Mouse (Mus musculus): ENCODE results near the gene Klk1. TPM values are rescaled to one million over a fixed set of nuclear protein-coding genes. Genes with fewer than 3 reads are reported as not detected.

The Klk1 gene
- total RNA-seq, 1 experiment: 4.0 TPM

DNA sequence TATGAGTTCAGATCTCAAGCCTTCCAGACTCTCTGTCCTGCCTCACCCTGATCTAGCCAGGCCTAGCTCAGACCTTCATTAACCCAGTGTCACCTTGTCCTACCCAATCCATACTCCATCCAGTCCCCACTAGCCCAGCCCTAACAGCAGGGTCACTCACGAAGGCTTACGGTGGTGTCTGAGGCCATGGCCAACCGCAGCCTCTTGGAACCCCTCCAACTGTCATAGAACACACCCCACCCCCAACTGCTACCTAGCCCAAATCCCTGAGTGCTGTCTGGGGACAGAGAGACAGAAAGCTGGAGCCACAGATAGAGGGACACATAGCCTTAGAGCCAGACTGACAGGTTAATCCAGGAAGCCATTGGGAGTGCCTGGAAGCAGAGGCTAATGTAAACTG is 10.7 kb downstream of the Klk1 start, which contains the start of gene Gm36864:
Gene Gm36864, plus strand, starts transcription at position 269 of the 400 bp plus-strand sequence.
- in situ Hi-C loops (cut with MboI; ENCODE audit: low sequenced_read_pairs in 2 of 2, unreplicated experiment in 2 of 2): no loop called here

DNA sequence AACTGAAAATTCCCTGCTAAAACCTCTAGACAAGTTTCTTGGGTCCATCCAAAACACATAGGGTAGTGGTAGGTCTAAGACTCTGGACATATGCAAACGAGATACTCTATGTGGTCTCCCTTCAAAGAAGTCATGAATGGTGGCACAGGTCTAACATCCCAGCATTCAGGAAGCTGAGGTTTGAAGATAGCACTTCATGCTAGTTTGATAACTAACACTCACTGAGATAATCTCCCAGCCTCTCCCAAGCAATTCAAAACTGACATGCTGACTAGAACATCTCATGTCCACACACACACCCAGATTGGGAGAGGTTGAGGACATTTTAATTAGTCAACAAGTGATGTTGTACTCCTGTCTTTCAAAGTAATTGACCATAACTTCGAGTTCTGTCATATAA is 14.8 kb downstream of the Klk1 start:
- H3K4me1 ChIP-seq (ENCODE audit: control insufficient read depth in 2 of 2, insufficient read depth in 2 of 2, low read length in 2 of 2, poor library complexity in 1 of 2): peaks cover 0 to 6% of the 10 kb centered on the region in 2 experiments; a peak in 1 of 4 replicates

More for the DNA sequence above, 10.7 kb downstream of the Klk1 start, which contains the start of gene Gm36864:
- no peak within 1 kb of the TSS for H3K4me3 ChIP-seq (ENCODE audit: insufficient read depth in 1 of 2, low read depth in 1 of 2, low read length in 2 of 2, poor library complexity in 1 of 2, severe bottlenecking in 1 of 2)
- H3K4me1 ChIP-seq (ENCODE audit: control insufficient read depth in 2 of 2, insufficient read depth in 2 of 2, low read length in 2 of 2, poor library complexity in 1 of 2): peaks cover 0 to 6% of the 10 kb centered on the region in 2 experiments; a peak in 1 of 4 replicates
- TF ChIP-seq ZC3H11A (IDR thresholded peaks at IDR 0.05; ENCODE audit: borderline replicate concordance, low read depth, low read length) (no peak), HCFC1 (IDR thresholded peaks at IDR 0.05; ENCODE audit: borderline replicate concordance, insufficient read depth, low read length) (no peak), CHD2 (IDR thresholded peaks at IDR 0.05; ENCODE audit: low read depth, low read length) (no peak)
- no peaks in the 10 kb centered on the region for H3K36me3 ChIP-seq (ENCODE audit: control insufficient read depth, insufficient read depth, low read length, poor library complexity, severe bottlenecking)
- DNase-seq (ENCODE audit: low read depth, low spot score): no peak
- no peaks in the 10 kb centered on the region for H3K9me3 ChIP-seq (ENCODE audit: control insufficient read depth, insufficient read depth, low read depth, low read length)
- H3K27ac ChIP-seq (ENCODE audit: insufficient read depth, low read depth, low read length, poor library complexity, severe bottlenecking): no peak within 1 kb of the TSS
- no peak within 1 kb of the TSS for H3K9ac ChIP-seq (ENCODE audit: insufficient read depth, low read depth, low read length, poor library complexity, severe bottlenecking)

DNA sequence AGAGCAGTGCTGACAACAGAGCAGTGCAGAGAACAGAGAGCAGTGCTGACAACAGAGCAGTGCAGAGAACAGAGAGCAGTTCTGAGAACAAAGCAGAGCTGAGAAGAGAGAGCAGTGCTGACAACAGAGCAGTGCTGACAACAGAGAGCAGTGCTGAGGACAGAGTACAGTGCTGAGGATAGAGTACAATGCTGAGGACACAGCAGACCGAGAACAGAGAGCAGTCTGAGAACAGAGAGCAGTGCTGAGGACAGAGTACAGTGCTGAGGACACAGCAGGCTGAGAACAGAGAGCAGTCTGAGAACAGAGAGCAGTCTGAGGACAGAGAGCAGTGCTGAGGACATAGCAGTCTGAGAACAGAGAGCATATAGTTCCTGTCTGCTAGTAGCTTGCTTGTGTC is 15.6 kb downstream of the Klk1 start:
- no peak overlapping the region for H3K4me3 ChIP-seq (ENCODE audit: insufficient read depth in 1 of 2, low read depth in 1 of 2, low read length in 2 of 2, poor library complexity in 1 of 2, severe bottlenecking in 1 of 2)
- H3K4me1 ChIP-seq (ENCODE audit: control insufficient read depth in 2 of 2, insufficient read depth in 2 of 2, low read length in 2 of 2, poor library complexity in 1 of 2): peaks cover 0 to 9% of the 10 kb centered on the region in 2 experiments; a peak in 1 of 4 replicates
- no peak for DNase-seq (ENCODE audit: low read depth, low spot score)
- in situ Hi-C loops (cut with MboI; ENCODE audit: low sequenced_read_pairs in 2 of 2, unreplicated experiment in 2 of 2): no loop called here
- no peak for TF ChIP-seq ZNF384 (IDR thresholded peaks at IDR 0.05; ENCODE audit: low read depth, low read length)
- no peak for TF ChIP-seq HCFC1 (IDR thresholded peaks at IDR 0.05; ENCODE audit: borderline replicate concordance, insufficient read depth, low read length)
- no peak for TF ChIP-seq MAFK (IDR thresholded peaks at IDR 0.05; ENCODE audit: insufficient read depth, low read depth, low read length)
- TF ChIP-seq CHD2 (IDR thresholded peaks at IDR 0.05; ENCODE audit: low read depth, low read length): no peak
- no peak for TF ChIP-seq ZC3H11A (IDR thresholded peaks at IDR 0.05; ENCODE audit: borderline replicate concordance, low read depth, low read length)
- H3K9me3 ChIP-seq (ENCODE audit: control insufficient read depth, insufficient read depth, low read depth, low read length): no peaks in the 10 kb centered on the region
- no peaks in the 10 kb centered on the region; the same call in 1 of the 2 replicates for H3K36me3 ChIP-seq (ENCODE audit: control insufficient read depth, insufficient read depth, low read length, poor library complexity, severe bottlenecking)
- H3K27ac ChIP-seq (ENCODE audit: insufficient read depth, low read depth, low read length, poor library complexity, severe bottlenecking): peak overlapping the region; percentile 53; the same call in 1 of the 2 replicates
- H3K9ac ChIP-seq (ENCODE audit: insufficient read depth, low read depth, low read length, poor library complexity, severe bottlenecking): no peak overlapping the region

More for the DNA sequence above, 14.8 kb downstream of the Klk1 start:
- Histone ChIP-seq H3K9me3 (ENCODE audit: control insufficient read depth, insufficient read depth, low read depth, low read length) (no peaks in the 10 kb centered on the region), H3K27ac (ENCODE audit: insufficient read depth, low read depth, low read length, poor library complexity, severe bottlenecking) (no peak overlapping the region), H3K4me3 (ENCODE audit: insufficient read depth in 1 of 2, low read depth in 1 of 2, low read length in 2 of 2, poor library complexity in 1 of 2, severe bottlenecking in 1 of 2) (no peak overlapping the region), H3K9ac (ENCODE audit: insufficient read depth, low read depth, low read length, poor library complexity, severe bottlenecking) (no peak overlapping the region), H3K36me3 (ENCODE audit: control insufficient read depth, insufficient read depth, low read length, poor library complexity, severe bottlenecking) (no peaks in the 10 kb centered on the region; the same call in 1 of the 2 replicates)
- in situ Hi-C loops (cut with MboI; ENCODE audit: low sequenced_read_pairs in 2 of 2, unreplicated experiment in 2 of 2): no loop called here
- no peak for TF ChIP-seq ZC3H11A (IDR thresholded peaks at IDR 0.05; ENCODE audit: borderline replicate concordance, low read depth, low read length)
- no peak for TF ChIP-seq CHD2 (IDR thresholded peaks at IDR 0.05; ENCODE audit: low read depth, low read length)
- no peak for TF ChIP-seq HCFC1 (IDR thresholded peaks at IDR 0.05; ENCODE audit: borderline replicate concordance, insufficient read depth, low read length)
- TF ChIP-seq ZNF384 (IDR thresholded peaks at IDR 0.05; ENCODE audit: low read depth, low read length): no peak
- no peak for TF ChIP-seq MAFK (IDR thresholded peaks at IDR 0.05; ENCODE audit: insufficient read depth, low read depth, low read length)
- DNase-seq (ENCODE audit: low read depth, low spot score): no peak

DNA sequence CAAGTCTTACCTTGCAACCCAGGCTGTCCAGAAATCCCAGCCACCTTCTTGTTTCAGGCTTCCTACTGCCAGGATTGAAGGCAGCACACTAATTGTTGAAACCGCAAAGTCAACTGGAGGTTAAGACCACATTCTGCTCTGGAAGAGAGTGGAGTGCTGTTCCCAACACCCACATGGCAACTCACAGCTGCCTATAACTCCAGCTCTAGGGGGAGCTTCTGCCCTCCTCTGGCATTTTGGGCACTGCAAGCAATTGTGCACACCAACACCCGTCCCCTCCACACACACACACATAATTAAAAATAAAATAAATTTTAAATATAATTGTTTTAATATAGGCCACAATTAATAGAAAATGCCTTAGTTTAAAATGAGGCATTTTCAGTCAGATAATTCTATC is 16.0 kb downstream of the Klk1 start:
- no peak for TF ChIP-seq ZC3H11A (IDR thresholded peaks at IDR 0.05; ENCODE audit: borderline replicate concordance, low read depth, low read length)
- TF ChIP-seq HCFC1 (IDR thresholded peaks at IDR 0.05; ENCODE audit: borderline replicate concordance, insufficient read depth, low read length): no peak
- TF ChIP-seq CHD2 (IDR thresholded peaks at IDR 0.05; ENCODE audit: low read depth, low read length): no peak
- no peak for DNase-seq (ENCODE audit: low read depth, low spot score)
- in situ Hi-C loops (cut with MboI; ENCODE audit: low sequenced_read_pairs in 2 of 2, unreplicated experiment in 2 of 2): no loop called here
- H3K27ac ChIP-seq (ENCODE audit: insufficient read depth, low read depth, low read length, poor library complexity, severe bottlenecking): no peak overlapping the region
- no peaks in the 10 kb centered on the region for H3K9me3 ChIP-seq (ENCODE audit: control insufficient read depth, insufficient read depth, low read depth, low read length)
- H3K9ac ChIP-seq (ENCODE audit: insufficient read depth, low read depth, low read length, poor library complexity, severe bottlenecking): no peak overlapping the region
- no peak overlapping the region for H3K4me3 ChIP-seq (ENCODE audit: insufficient read depth in 1 of 2, low read depth in 1 of 2, low read length in 2 of 2, poor library complexity in 1 of 2, severe bottlenecking in 1 of 2)
- peaks cover 0 to 5% of the 10 kb centered on the region in 2 experiments; a peak in 1 of 4 replicates for H3K4me1 ChIP-seq (ENCODE audit: control insufficient read depth in 2 of 2, insufficient read depth in 2 of 2, low read length in 2 of 2, poor library complexity in 1 of 2)
- no peaks in the 10 kb centered on the region; the same call in 1 of the 2 replicates for H3K36me3 ChIP-seq (ENCODE audit: control insufficient read depth, insufficient read depth, low read length, poor library complexity, severe bottlenecking)

DNA sequence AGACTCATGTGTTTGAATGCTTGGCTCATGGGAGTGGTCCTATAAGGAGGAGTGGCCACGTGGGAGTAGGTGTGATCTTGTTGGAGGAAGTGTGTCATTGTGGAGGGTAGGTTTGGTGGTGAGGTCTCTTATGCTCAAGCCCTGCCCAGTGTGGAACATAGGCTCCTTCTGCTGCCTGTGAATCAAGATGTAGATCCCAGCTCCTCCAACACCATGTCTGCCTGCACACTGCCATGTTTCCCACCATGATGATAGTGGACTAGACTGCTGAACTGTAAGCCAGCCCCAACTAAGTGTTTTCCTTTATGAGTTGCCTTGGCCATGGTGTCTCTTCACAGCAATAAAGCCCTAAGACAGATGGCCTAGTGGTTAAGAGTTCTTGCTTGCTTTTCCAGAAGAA is 18.9 kb downstream of the Klk1 start:
- H3K9ac ChIP-seq (ENCODE audit: insufficient read depth, low read depth, low read length, poor library complexity, severe bottlenecking): no peak overlapping the region
- no peak for TF ChIP-seq CHD2 (IDR thresholded peaks at IDR 0.05; ENCODE audit: low read depth, low read length)
- TF ChIP-seq HCFC1 (IDR thresholded peaks at IDR 0.05; ENCODE audit: borderline replicate concordance, insufficient read depth, low read length): no peak
- TF ChIP-seq MAFK (IDR thresholded peaks at IDR 0.05; ENCODE audit: insufficient read depth, low read depth, low read length): no peak
- no peak for TF ChIP-seq ZNF384 (IDR thresholded peaks at IDR 0.05; ENCODE audit: low read depth, low read length)
- no peak for TF ChIP-seq ZC3H11A (IDR thresholded peaks at IDR 0.05; ENCODE audit: borderline replicate concordance, low read depth, low read length)
- no peak overlapping the region for H3K27ac ChIP-seq (ENCODE audit: insufficient read depth, low read depth, low read length, poor library complexity, severe bottlenecking)
- H3K4me1 ChIP-seq (ENCODE audit: control insufficient read depth in 2 of 2, insufficient read depth in 2 of 2, low read length in 2 of 2, poor library complexity in 1 of 2): peaks cover 0 to 6% of the 10 kb centered on the region in 2 experiments; a peak in 1 of 4 replicates
- no peaks in the 10 kb centered on the region for H3K9me3 ChIP-seq (ENCODE audit: control insufficient read depth, insufficient read depth, low read depth, low read length)
- in situ Hi-C loops (cut with MboI; ENCODE audit: low sequenced_read_pairs in 2 of 2, unreplicated experiment in 2 of 2): no loop called here
- H3K4me3 ChIP-seq (ENCODE audit: insufficient read depth in 1 of 2, low read depth in 1 of 2, low read length in 2 of 2, poor library complexity in 1 of 2, severe bottlenecking in 1 of 2): no peak overlapping the region
- DNase-seq (ENCODE audit: low read depth, low spot score): no peak
- H3K36me3 ChIP-seq (ENCODE audit: control insufficient read depth, insufficient read depth, low read length, poor library complexity, severe bottlenecking): peaks cover 12% of the 10 kb centered on the region

Measured in ES-E14 (cell line).